Mouse (Mus musculus) limb, embryonic 12.5 days (tissue): ENCODE data around the gene Fgf18. TPM values are rescaled to one million over a fixed set of nuclear protein-coding genes. Genes with fewer than 3 reads are reported as not detected.

Source experiments
- ATAC-seq: fragments of 200-750 bp; cut with Nextera tagmentation; 2 replicates; pipeline ENCODE4 v1.8.0; 2017; ENCODE audit warnings: low read depth, moderate TSS enrichment; ENCODE audit not compliant: insufficient number of reproducible peaks, insufficient read depth, low FRiP score, low TSS enrichment
- H3K27ac ChIP-seq: fragments of 300-500 bp; sonication (generic); 2 replicates; pipeline ENCODE4 v1.5.1; 2016; ENCODE audit warnings: mild to moderate bottlenecking, moderate library complexity
- H3K27me3 ChIP-seq: fragments of 300-500 bp; sonication (generic); 2 replicates; pipeline ENCODE4 v1.6.1; 2016; ENCODE audit warnings: mild to moderate bottlenecking, moderate library complexity
- H3K36me3 ChIP-seq: fragments of 300-500 bp; sonication (generic); 2 replicates; pipeline ENCODE4 v1.6.1; 2016; ENCODE audit warnings: mild to moderate bottlenecking, moderate library complexity
- H3K4me1 ChIP-seq: fragments of 300-500 bp; sonication (generic); replicated peaks from 2 replicates; pipeline ENCODE4 v1.6.1; 2016
- H3K4me2 ChIP-seq: fragments of 300-500 bp; sonication (generic); 2 replicates; pipeline ENCODE4 v1.6.1; 2016; ENCODE audit warnings: mild to moderate bottlenecking, moderate library complexity
- H3K4me3 ChIP-seq: fragments of 300-500 bp; sonication (generic); replicated peaks from 2 replicates; pipeline ENCODE4 v1.5.1; 2016; ENCODE audit warnings: mild to moderate bottlenecking
- H3K9ac ChIP-seq: fragments of 300-500 bp; sonication (generic); replicated peaks from 2 replicates; pipeline ENCODE4 v1.6.1; 2016; ENCODE audit warnings: mild to moderate bottlenecking, moderate library complexity
- H3K9me3 ChIP-seq: fragments of 300-500 bp; sonication (generic); 2 replicates; pipeline ENCODE4 v1.6.1; 2016; ENCODE audit warnings: mild to moderate bottlenecking, moderate library complexity
- WGBS: fragments of 180-500 bp; shearing (Covaris S2); methylation state at CpG from one replicate; pipeline ENCODE4 v1.1.7; 2016; 5-methylcytosine and 5-hydroxymethylcytosine counted together
- polyA plus RNA-seq: library from polyadenylated mRNA; unstranded; fragments of >200 nt; fragmentation: Nextera tagmentation; extraction: Ambion mirVana; gene quantifications from 2 replicates; pipeline ENCODE4 v1.2.1, GENCODE M21; 2016

Gene Fgf18
- polyA plus RNA-seq, 1 experiment from 2014 or later = 19.0 TPM

GRCm38 (mm10) chr11:33162998-33163506 is 15.9 kb upstream of the Fgf18 start, which contains the start of gene Npm1:
Npm1 (minus strand) TSS chr11:33163206.
- Histone ChIP-seq H3K27me3 (peaks cover 3% of the 10 kb centered on the region; the same call in 1 of the 2 replicates), H3K4me1 (peaks cover 15% of the 10 kb centered on the region), H3K36me3 (peaks cover 35% of the 10 kb centered on the region), H3K9me3 (no peaks in the 10 kb centered on the region), H3K4me2 (peak within 1 kb of the TSS; percentile 89), H3K9ac (peak within 1 kb of the TSS; percentile 96), H3K4me3 (peak within 1 kb of the TSS; percentile 95), H3K27ac (peak within 1 kb of the TSS; percentile 98)
- peak; percentile 97 for ATAC-seq
- WGBS = 3% methylated on average over 49 of the region's 49 CpGs

GRCm38 (mm10) chr11:33162211-33162997 is 15.2 kb upstream of the Fgf18 start:
- peak; percentile 50 for ATAC-seq
- Histone ChIP-seq H3K4me2 (peak overlapping the region; percentile 89), H3K9me3 (no peaks in the 10 kb centered on the region), H3K4me3 (peak overlapping the region; percentile 95), H3K4me1 (peaks cover 15% of the 10 kb centered on the region), H3K9ac (peak overlapping the region; percentile 96), H3K27ac (peak overlapping the region; percentile 87), H3K36me3 (peaks cover 41% of the 10 kb centered on the region), H3K27me3 (peaks cover 3% of the 10 kb centered on the region; the same call in 1 of the 2 replicates)
- WGBS = 1% methylated on average over 51 of the region's 53 CpGs

GRCm38 (mm10) chr11:33159741-33160140 is 12.5 kb upstream of the Fgf18 start:
- Histone ChIP-seq H3K36me3 (peaks cover 64% of the 10 kb centered on the region), H3K4me1 (peaks cover 20% of the 10 kb centered on the region), H3K4me3 (no peak overlapping the region), H3K27ac (no peak overlapping the region), H3K4me2 (no peak overlapping the region), H3K9ac (no peak overlapping the region), H3K9me3 (no peaks in the 10 kb centered on the region), H3K27me3 (no peaks in the 10 kb centered on the region)
- no peak for ATAC-seq
- 92% methylated on average over 3 of the region's 3 CpGs for WGBS

DNA sequence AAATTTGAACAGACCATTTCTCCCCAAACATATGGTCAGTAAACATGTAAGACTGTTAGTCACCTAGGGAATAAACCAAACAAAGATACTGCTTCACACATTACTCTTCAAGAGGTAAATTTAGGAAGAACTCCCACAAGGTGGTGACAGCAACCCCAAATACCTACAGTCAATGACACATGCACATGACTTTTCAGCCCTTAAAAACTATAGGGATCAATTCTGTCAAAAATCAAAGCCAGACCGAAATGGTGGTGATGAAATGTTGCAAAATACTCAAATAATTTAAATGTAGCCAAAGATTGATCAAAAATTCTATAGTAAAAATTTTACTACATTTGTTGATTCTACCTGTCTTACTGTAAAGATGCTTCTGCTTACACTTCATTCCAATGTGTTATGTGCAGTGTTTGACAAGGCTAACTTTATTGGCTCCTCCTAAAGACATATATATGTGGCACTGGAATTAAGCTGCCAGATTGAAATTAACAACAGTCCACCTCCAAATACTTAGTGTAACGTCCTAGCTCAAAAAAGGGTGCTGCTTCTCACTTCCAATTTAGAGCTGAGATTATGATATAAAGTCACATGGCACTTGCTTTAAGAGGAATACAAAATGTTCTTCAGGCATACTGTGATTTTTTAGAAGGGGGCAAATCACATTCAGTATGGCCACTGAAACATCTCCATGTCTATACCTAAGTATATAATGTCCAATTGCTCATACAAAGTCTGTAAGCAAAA is 10.4 kb upstream of the Fgf18 start:
- no peak for ATAC-seq
- Histone ChIP-seq H3K4me2 (no peak overlapping the region), H3K9me3 (no peaks in the 10 kb centered on the region), H3K4me3 (no peak overlapping the region), H3K27ac (no peak overlapping the region), H3K9ac (no peak overlapping the region), H3K27me3 (no peaks in the 10 kb centered on the region), H3K4me1 (peaks cover 20% of the 10 kb centered on the region), H3K36me3 (peaks cover 84% of the 10 kb centered on the region)
- 73% methylated on average over 2 of the region's 2 CpGs for WGBS

DNA sequence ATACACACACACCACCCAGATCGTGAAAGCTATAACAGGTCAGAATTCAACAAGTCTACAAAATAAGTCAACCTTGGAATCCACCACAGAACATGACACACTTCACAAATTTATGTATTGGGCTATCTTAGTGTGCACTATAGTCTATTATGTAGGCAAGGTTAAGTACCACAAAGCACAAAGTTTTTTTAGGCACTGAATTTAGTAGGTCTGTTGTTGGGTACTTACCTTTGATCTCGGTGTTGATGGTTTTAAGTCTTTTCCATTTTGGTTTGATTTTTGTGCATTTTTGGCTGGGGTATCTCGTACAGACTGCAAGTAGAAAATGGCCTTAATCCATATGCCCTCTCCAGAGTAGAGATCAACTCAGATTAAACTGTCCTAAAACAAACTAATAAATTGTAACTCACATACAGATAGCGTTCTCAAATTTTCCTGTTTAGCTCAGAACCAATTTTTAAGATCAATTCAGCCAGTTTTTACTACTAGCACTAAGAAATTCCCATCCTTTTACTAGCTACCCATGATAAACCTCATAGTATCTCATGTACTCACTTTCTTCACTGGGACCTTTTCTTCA is 9.3 kb upstream of the Fgf18 start:
- Histone ChIP-seq H3K27ac (no peak overlapping the region), H3K27me3 (no peaks in the 10 kb centered on the region), H3K9me3 (no peaks in the 10 kb centered on the region), H3K4me1 (peaks cover 20% of the 10 kb centered on the region), H3K4me2 (no peak overlapping the region), H3K4me3 (no peak overlapping the region), H3K9ac (no peak overlapping the region), H3K36me3 (peaks cover 95% of the 10 kb centered on the region)
- 88% methylated on average over 4 of the region's 4 CpGs for WGBS
- ATAC-seq = no peak

DNA sequence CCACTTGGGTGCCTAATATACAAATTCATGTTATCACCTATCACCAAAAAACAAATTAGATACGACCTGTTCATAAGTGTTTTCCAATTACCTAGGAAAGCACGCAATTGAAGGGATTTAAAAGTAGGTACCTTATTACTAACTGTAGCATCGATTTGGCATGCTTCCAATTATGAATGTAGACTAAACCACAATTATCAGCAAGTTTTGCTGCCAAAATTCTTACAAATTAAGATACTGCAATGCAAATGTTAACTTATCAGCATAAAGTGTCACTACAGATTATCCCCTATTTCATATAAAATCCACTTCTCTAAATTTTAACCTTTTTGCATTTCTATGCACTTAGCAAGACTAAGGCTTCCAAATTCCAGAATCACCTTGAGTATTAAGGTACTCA is 7.3 kb upstream of the Fgf18 start:
- peaks cover 5% of the 10 kb centered on the region for H3K4me1 ChIP-seq
- H3K36me3 ChIP-seq = peaks cover 94% of the 10 kb centered on the region
- no peak overlapping the region for H3K4me2 ChIP-seq
- H3K9ac ChIP-seq = no peak overlapping the region
- no peak overlapping the region for H3K27ac ChIP-seq
- no peak overlapping the region for H3K4me3 ChIP-seq
- ATAC-seq = no peak
- WGBS = 92% methylated on average over 3 of the region's 3 CpGs
- H3K27me3 ChIP-seq = no peaks in the 10 kb centered on the region
- H3K9me3 ChIP-seq = no peaks in the 10 kb centered on the region

DNA sequence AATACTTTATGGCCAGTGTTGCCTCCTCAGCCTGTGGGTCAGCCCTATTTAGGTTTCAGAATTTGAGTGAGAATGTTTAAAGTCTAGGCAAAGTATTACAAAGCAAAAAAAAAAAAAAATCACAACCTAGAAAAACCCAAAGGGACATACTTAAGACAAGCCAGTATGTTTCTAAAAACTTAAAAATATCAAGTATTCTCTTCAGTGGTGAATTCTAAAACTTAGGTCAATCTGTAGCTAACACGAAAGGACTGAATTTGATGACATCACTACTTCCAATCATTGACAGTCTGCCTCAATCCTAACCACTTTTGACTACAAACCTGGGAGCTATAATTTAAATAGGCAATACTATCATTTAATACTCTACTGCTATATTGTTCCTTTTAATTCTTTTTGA is 5.8 kb upstream of the Fgf18 start:
- ATAC-seq = no peak
- no peaks in the 10 kb centered on the region for H3K9me3 ChIP-seq
- 97% methylated on average over 1 of the region's 1 CpGs for WGBS

GRCm38 (mm10) chr11:33151780-33152145 is 4.6 kb upstream of the Fgf18 start:
- Histone ChIP-seq H3K4me2 (no peak overlapping the region), H3K27ac (no peak overlapping the region), H3K4me1 (peaks cover 18% of the 10 kb centered on the region), H3K9me3 (no peaks in the 10 kb centered on the region), H3K27me3 (peaks cover 10% of the 10 kb centered on the region), H3K4me3 (no peak overlapping the region), H3K9ac (no peak overlapping the region), H3K36me3 (peaks cover 71% of the 10 kb centered on the region)
- WGBS = 76% methylated on average over 4 of the region's 4 CpGs
- ATAC-seq = no peak

More for the DNA sequence above, 5.8 kb upstream of the Fgf18 start:
- no peaks in the 10 kb centered on the region for H3K27me3 ChIP-seq
- no peak overlapping the region for H3K9ac ChIP-seq
- no peak overlapping the region for H3K4me3 ChIP-seq
- peaks cover 7% of the 10 kb centered on the region for H3K4me1 ChIP-seq
- no peak overlapping the region for H3K4me2 ChIP-seq
- no peak overlapping the region for H3K27ac ChIP-seq
- H3K36me3 ChIP-seq = peaks cover 82% of the 10 kb centered on the region

- 76% methylated on average over 3 of the region's 3 CpGs for WGBS
- no peak overlapping the region for H3K4me2 ChIP-seq
- no peak for ATAC-seq
- no peak overlapping the region for H3K9ac ChIP-seq
- H3K36me3 ChIP-seq = peaks cover 66% of the 10 kb centered on the region
- peaks cover 15% of the 10 kb centered on the region for H3K27me3 ChIP-seq
- peaks cover 20% of the 10 kb centered on the region for H3K4me1 ChIP-seq
- H3K4me3 ChIP-seq = no peak overlapping the region
- no peaks in the 10 kb centered on the region for H3K9me3 ChIP-seq
- no peak overlapping the region for H3K27ac ChIP-seq
Observed at GRCm38 (mm10) chr11:33151128-33151779, 4.1 kb upstream of the Fgf18 start.

GRCm38 (mm10) chr11:33150364-33150763 is 3.2 kb upstream of the Fgf18 start:
- Histone ChIP-seq H3K4me3 (no peak overlapping the region), H3K9me3 (no peaks in the 10 kb centered on the region), H3K27me3 (peaks cover 24% of the 10 kb centered on the region), H3K9ac (no peak overlapping the region), H3K4me1 (peaks cover 27% of the 10 kb centered on the region), H3K36me3 (peaks cover 59% of the 10 kb centered on the region), H3K4me2 (no peak overlapping the region), H3K27ac (no peak overlapping the region)
- ATAC-seq = no peak

GRCm38 (mm10) chr11:33149453-33149852 is 2.3 kb upstream of the Fgf18 start:
- H3K36me3 ChIP-seq = peaks cover 50% of the 10 kb centered on the region
- no peak overlapping the region for H3K4me2 ChIP-seq
- H3K27me3 ChIP-seq = peaks cover 32% of the 10 kb centered on the region
- no peak overlapping the region for H3K27ac ChIP-seq
- no peak overlapping the region for H3K9ac ChIP-seq
- no peaks in the 10 kb centered on the region for H3K9me3 ChIP-seq
- no peak for ATAC-seq
- peaks cover 36% of the 10 kb centered on the region for H3K4me1 ChIP-seq
- no peak overlapping the region for H3K4me3 ChIP-seq
